Comparison of ENCODE assay signal across 8 mouse cellular contexts in genomic region chr17:50510741-50511140, GRCm38 (mm10). TPM values are rescaled to one million over a fixed set of nuclear protein-coding genes. Genes with fewer than 3 reads are reported as not detected.
DNase-seq lines count a peak whose midpoint lies in the region; ATAC-seq and TF ChIP-seq lines count a peak whose summit lies in the region.

No protein-coding gene starts in this region.

- peaks cover 5% of the 10 kb centered on the region for H3K4me1 ChIP-seq in neural tube, embryonic 11.5 days (ENCODE audit: control insufficient read depth, insufficient read depth, low read length)
- H3K4me1 ChIP-seq in forebrain, embryonic 15.5 days, result peaks cover 50% of the 10 kb centered on the region
- peaks cover 0 to 4% of the 10 kb centered on the region in 2 experiments; a peak in 2 of 4 replicates for H3K4me1 ChIP-seq in liver, embryonic 14.5 days (replicated peaks; ENCODE audit: control insufficient read depth in 2 of 2, insufficient read depth in 2 of 2, low read length in 1 of 2)
- peaks cover 9% of the 10 kb centered on the region for H3K4me1 ChIP-seq in stomach, embryonic 15.5 days

- TF ChIP-seq EP300 in liver, embryonic 14.5 days (IDR thresholded peaks at IDR 0.05; ENCODE audit: low read depth), result no peak

- H3K9me3 ChIP-seq in neural tube, embryonic 11.5 days (ENCODE audit: control insufficient read depth, low read length), result no peaks in the 10 kb centered on the region
- no peaks in the 10 kb centered on the region for H3K9me3 ChIP-seq in forebrain, embryonic 15.5 days
- no peaks in the 10 kb centered on the region for H3K9me3 ChIP-seq in liver, embryonic 14.5 days (ENCODE audit: control insufficient read depth, low read length)
- no peaks in the 10 kb centered on the region for H3K9me3 ChIP-seq in stomach, embryonic 15.5 days

- 87% methylated on average over 1 of the region's 1 CpGs for WGBS in neural tube, embryonic 11.5 days
- 80% methylated on average over 1 of the region's 1 CpGs for WGBS in forebrain, embryonic 15.5 days
- 43% methylated on average over 1 of the region's 1 CpGs for WGBS in liver, embryonic 14.5 days (ENCODE audit: insufficient replicate concordance)
- WGBS in stomach, embryonic 15.5 days, result 65% methylated on average over 1 of the region's 1 CpGs

- no peak for TF ChIP-seq CTCF in liver, embryonic 14.5 days (IDR thresholded peaks at IDR 0.05; ENCODE audit: low read depth)

- DNase-seq in neural tube, embryonic 11.5 days (ENCODE audit: low spot score), result no peak
- no peak for DNase-seq in neural tube, embryonic 10.5 days (ENCODE audit: extremely low spot score, low spot score)
- no peak for DNase-seq in liver, embryonic 14.5 days (ENCODE audit: low read depth in 3 of 3, low spot score in 3 of 3)
- no peak for DNase-seq in right cerebral cortex, postnatal 10 days (ENCODE audit: low spot score in 2 of 2)
- no peak for DNase-seq in ovary, adult 18-20 months (ENCODE audit: low spot score)
- no peak for DNase-seq in right cerebral cortex, postnatal 4 days

- peak overlapping the region; percentile 71 for H3K4me2 ChIP-seq in neural tube, embryonic 11.5 days (ENCODE audit: low read depth)
- peak overlapping the region; percentile 86 for H3K4me2 ChIP-seq in forebrain, embryonic 15.5 days (replicated peaks)
- H3K4me2 ChIP-seq in liver, embryonic 14.5 days (ENCODE audit: low read depth), result peak overlapping the region; percentile 74
- peak overlapping the region; percentile 90 for H3K4me2 ChIP-seq in stomach, embryonic 15.5 days

- no peak overlapping the region for H3K27ac ChIP-seq in neural tube, embryonic 11.5 days (ENCODE audit: low read depth, low read length)
- no peak overlapping the region for H3K27ac ChIP-seq in forebrain, embryonic 15.5 days (replicated peaks)
- no peak overlapping the region for H3K27ac ChIP-seq in liver, embryonic 14.5 days
- no peak overlapping the region for H3K27ac ChIP-seq in stomach, embryonic 15.5 days

- H3K36me3 ChIP-seq in neural tube, embryonic 11.5 days (ENCODE audit: control insufficient read depth, insufficient read depth, low read length), result no peaks in the 10 kb centered on the region
- H3K36me3 ChIP-seq in forebrain, embryonic 15.5 days, result no peaks in the 10 kb centered on the region
- no peaks in the 10 kb centered on the region for H3K36me3 ChIP-seq in liver, embryonic 14.5 days (replicated peaks; ENCODE audit: control insufficient read depth, insufficient read depth, low read depth)
- H3K36me3 ChIP-seq in stomach, embryonic 15.5 days, result no peaks in the 10 kb centered on the region

- ATAC-seq in neural tube, embryonic 11.5 days (ENCODE audit: insufficient read depth, low FRiP score, low TSS enrichment), result no peak
- ATAC-seq in forebrain, embryonic 15.5 days (replicated peaks), result no peak
- ATAC-seq in liver, embryonic 14.5 days (ENCODE audit: insufficient read depth), result 0 out of 2 replicates have a peak, but pooled peaks have one; percentile 38
- no peak for ATAC-seq in stomach, embryonic 15.5 days (ENCODE audit: insufficient read depth, low FRiP score, low read depth)

- peak overlapping the region; percentile 10; the same call in 1 of the 2 replicates for H3K4me3 ChIP-seq in neural tube, embryonic 11.5 days (ENCODE audit: low read depth, low read length)
- H3K4me3 ChIP-seq in forebrain, embryonic 15.5 days, result peak overlapping the region; percentile 77
- H3K4me3 ChIP-seq in liver, embryonic 14.5 days (ENCODE audit: insufficient read depth in 1 of 2, low read depth in 2 of 2, low read length in 2 of 2), result peak overlapping the region; percentile 20 to 76
- H3K4me3 ChIP-seq in stomach, embryonic 15.5 days (replicated peaks), result peak overlapping the region; percentile 89; the same call in 1 of the 2 replicates

- H3K27me3 ChIP-seq in neural tube, embryonic 11.5 days (ENCODE audit: control insufficient read depth, insufficient read depth, low read length), result no peaks in the 10 kb centered on the region
- no peaks in the 10 kb centered on the region for H3K27me3 ChIP-seq in forebrain, embryonic 15.5 days
- no peaks in the 10 kb centered on the region for H3K27me3 ChIP-seq in liver, embryonic 14.5 days (ENCODE audit: control insufficient read depth, insufficient read depth, low read length)
- no peaks in the 10 kb centered on the region for H3K27me3 ChIP-seq in stomach, embryonic 15.5 days (replicated peaks)

- H3K9ac ChIP-seq in neural tube, embryonic 11.5 days (ENCODE audit: low read length), result no peak overlapping the region
- H3K9ac ChIP-seq in forebrain, embryonic 15.5 days (replicated peaks), result peak overlapping the region; percentile 31; the same call in 1 of the 2 replicates
- H3K9ac ChIP-seq in liver, embryonic 14.5 days (replicated peaks), result no peak overlapping the region
- 0 out of 2 replicates have a peak overlapping the region, but pooled peaks have one; percentile 4 for H3K9ac ChIP-seq in stomach, embryonic 15.5 days

RNA-seq across cellular contexts. Expression of gene Plcl2, which starts 1.5 kb away (rescaled TPM):
- polyA plus RNA-seq in neural tube, embryonic 11.5 days (2014; fragmentation: Nextera tagmentation; extraction: Ambion mirVana), result 9.0 and 9.3 TPM in 2 replicates
- 10.2 and 11.6 TPM in 2 replicates for polyA plus RNA-seq in forebrain, embryonic 15.5 days (2015; fragmentation: Nextera tagmentation; extraction: Ambion mirVana)
- polyA plus RNA-seq in liver, embryonic 14.5 days (2012; rRNA removed), result 1.2 and 1.9 TPM in 2 replicates
- 1.2 and 1.5 TPM in 2 replicates for polyA plus RNA-seq in liver, embryonic 14.5 days (2014; fragmentation: Nextera tagmentation; extraction: Ambion mirVana)
- 3.7 and 4.5 TPM in 2 replicates for polyA plus RNA-seq in stomach, embryonic 15.5 days (2015; fragmentation: Nextera tagmentation; extraction: Ambion mirVana)

Comparison
In these comparisons a context has a peak if more than half of its experiments do, and no peak if none do; other contexts are left out.
1. H3K4me3 ChIP-seq: peak in every context shown above with its lines; median percentile 89 in stomach, embryonic 15.5 days; 77 in forebrain, embryonic 15.5 days; 48 in liver, embryonic 14.5 days; 10 in neural tube, embryonic 11.5 days.
2. H3K9ac ChIP-seq: peak in forebrain, embryonic 15.5 days (single experiment) and stomach, embryonic 15.5 days (single experiment); none in neural tube, embryonic 11.5 days (single experiment) and liver, embryonic 14.5 days (single experiment).
3. Peak in every context shown above with its lines, with median percentiles within 50 percentile points of each other: H3K4me2 ChIP-seq.